Mouse (Mus musculus) midbrain, embryonic 14.5 days (tissue): Measurements from ENCODE around the gene Sept9. TPM values are rescaled to one million over a fixed set of nuclear protein-coding genes. Genes with fewer than 3 reads are reported as not detected.

ENCODE experiments used
- ATAC-seq: fragments of 200-750 bp; cut with Nextera tagmentation; 2 replicates; pipeline ENCODE4 v1.8.0; 2017; ENCODE audit warnings: moderate number of reproducible peaks, moderate library complexity; ENCODE audit not compliant: low FRiP score, low TSS enrichment
- DNase-seq: peaks from one replicate; pipeline ENCODE4 v3.0.0-alpha.2; 2015
- H3K27ac ChIP-seq: fragments of 300-500 bp; sonication (generic); replicated peaks from 2 replicates; pipeline ENCODE4 v1.5.1; 2014; ENCODE audit warnings: mild to moderate bottlenecking, low read depth, low read length, moderate library complexity
- H3K27me3 ChIP-seq: fragments of 300-500 bp; sonication (generic); 2 replicates; pipeline ENCODE4 v1.6.1; 2014; ENCODE audit warnings: low read length, control low read depth, mixed read lengths; ENCODE audit not compliant: control insufficient read depth, insufficient read depth
- H3K36me3 ChIP-seq: fragments of 300-500 bp; sonication (generic); 2 replicates; pipeline ENCODE4 v1.6.1; 2014; ENCODE audit warnings: low read length, control low read depth; ENCODE audit not compliant: control insufficient read depth, insufficient read depth
- H3K4me1 ChIP-seq: fragments of 300-500 bp; sonication (generic); 2 replicates; pipeline ENCODE4 v1.6.1; 2014; ENCODE audit warnings: mild to moderate bottlenecking, antibody characterized with exemption, low read length, control low read depth; ENCODE audit not compliant: control insufficient read depth, insufficient read depth
- H3K4me2 ChIP-seq: fragments of 300-500 bp; sonication (generic); 2 replicates; pipeline ENCODE4 v1.6.1; 2014; ENCODE audit warnings: mild to moderate bottlenecking, low read length, moderate library complexity
- H3K4me3 ChIP-seq: fragments of 300-500 bp; sonication (generic); replicated peaks from 2 replicates; pipeline ENCODE4 v1.5.1; 2014; ENCODE audit warnings: low read depth, low read length
- H3K9ac ChIP-seq: fragments of 300-500 bp; sonication (generic); replicated peaks from 2 replicates; pipeline ENCODE4 v1.6.1; 2014; ENCODE audit warnings: mild to moderate bottlenecking, low read length, moderate library complexity
- H3K9me3 ChIP-seq: fragments of 300-500 bp; sonication (generic); 2 replicates; pipeline ENCODE4 v1.6.1; 2016; ENCODE audit warnings: low read length, control low read depth, mixed read lengths; ENCODE audit not compliant: control insufficient read depth
- WGBS: fragments of 180-500 bp; shearing (Covaris S2); extraction: QIAGEN DNeasy Blood & Tissue Kit; methylation state at CpG from one replicate; pipeline ENCODE4 v1.1.7; 2014; 5-methylcytosine and 5-hydroxymethylcytosine counted together
- polyA plus RNA-seq: library from polyadenylated mRNA; unstranded; fragments of >200 nt; fragmentation: Nextera tagmentation; extraction: Ambion mirVana; gene quantifications from 2 replicates; pipeline ENCODE4 v1.2.1, GENCODE M21; 2014

Gene Sept9
- polyA plus RNA-seq, 1 experiment from 2014 or later = 97.4 TPM

DNA sequence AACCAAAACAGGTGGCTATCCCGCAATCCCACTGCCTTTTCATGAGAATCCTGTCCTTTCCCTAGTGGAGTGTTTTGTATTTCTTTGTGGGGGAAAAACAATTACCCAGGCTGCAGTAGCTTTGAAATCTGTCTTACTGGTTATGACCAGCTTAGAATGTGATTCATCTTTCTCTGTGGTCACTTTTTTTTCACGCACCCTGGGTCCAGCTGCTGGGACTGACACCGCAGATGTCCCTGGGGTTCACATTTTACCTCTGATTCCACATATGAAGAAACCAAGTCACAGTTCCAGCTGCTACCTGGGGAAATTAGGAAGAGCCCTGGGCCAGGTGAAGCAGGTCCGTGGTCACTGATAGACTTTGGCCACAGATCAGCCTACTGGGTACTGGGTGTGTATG, 194.3 kb downstream of the Sept9 start:
- no peaks in the 10 kb centered on the region for H3K36me3 ChIP-seq
- no peak overlapping the region; the same call in 1 of the 2 replicates for H3K4me3 ChIP-seq
- peaks cover 29% of the 10 kb centered on the region for H3K4me1 ChIP-seq
- peak overlapping the region; percentile 74 for H3K4me2 ChIP-seq
- no peaks in the 10 kb centered on the region for H3K9me3 ChIP-seq
- H3K27ac ChIP-seq = peak overlapping the region; percentile 81
- 0 out of 2 replicates have a peak overlapping the region, but pooled peaks have one; percentile 2 for H3K9ac ChIP-seq
- H3K27me3 ChIP-seq = no peaks in the 10 kb centered on the region
- DNase-seq = no peak
- no peak for ATAC-seq
- 60% methylated on average over 4 of the region's 4 CpGs for WGBS

DNA sequence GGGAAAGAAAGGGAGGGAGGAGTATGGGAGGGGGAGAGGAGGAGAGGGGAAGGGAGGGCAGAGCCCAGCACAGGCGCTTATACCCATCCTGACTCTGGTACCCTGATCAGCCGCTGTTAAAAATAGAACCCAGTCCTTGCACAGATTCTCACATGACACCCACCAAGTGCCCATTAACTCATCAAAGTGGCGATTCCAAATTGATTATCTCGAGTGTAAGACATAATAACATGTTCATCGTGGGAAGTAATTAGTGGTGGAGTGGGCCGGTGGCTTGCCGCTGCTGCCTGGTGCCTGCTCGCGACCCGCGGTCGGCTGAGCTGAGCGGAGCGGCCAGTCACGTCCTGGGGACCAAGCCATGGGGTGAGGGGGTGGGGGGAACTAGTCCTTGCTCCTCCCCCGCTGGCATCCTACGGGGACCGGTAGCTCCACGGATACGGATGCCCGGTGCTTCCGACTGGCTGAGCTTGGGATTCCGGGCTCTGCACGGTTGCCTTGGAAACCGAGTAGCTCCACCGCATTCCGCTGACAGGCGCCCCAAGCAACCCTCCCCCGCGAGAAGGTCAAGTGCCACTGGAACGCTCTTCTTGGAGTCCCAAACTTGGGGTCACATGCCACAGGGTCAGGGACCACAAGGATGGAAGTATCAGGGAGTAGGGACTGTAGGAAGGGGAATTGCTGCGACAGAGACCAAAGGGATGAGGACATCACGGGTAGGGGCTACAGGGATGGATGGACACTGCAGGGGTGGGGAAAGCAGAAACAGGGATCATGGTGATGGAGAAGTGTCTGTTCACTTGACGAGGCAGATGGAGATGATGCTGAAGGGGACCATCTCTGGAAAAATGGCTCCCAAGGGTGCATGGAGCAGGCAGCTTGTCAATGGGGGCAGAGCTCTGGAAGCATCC, 195.0 kb downstream of the Sept9 start:
- peak; percentile 75; the same call in 1 of the 2 replicates for ATAC-seq
- H3K4me3 ChIP-seq = peak overlapping the region; percentile 34
- H3K4me2 ChIP-seq = peak overlapping the region; percentile 74
- WGBS = under 1% methylated on average over 34 of the region's 34 CpGs
- H3K4me1 ChIP-seq = peaks cover 30% of the 10 kb centered on the region
- H3K9ac ChIP-seq = peak overlapping the region; percentile 59
- H3K27ac ChIP-seq = peak overlapping the region; percentile 81
- no peaks in the 10 kb centered on the region for H3K27me3 ChIP-seq
- peak; percentile 86 for DNase-seq
- H3K9me3 ChIP-seq = no peaks in the 10 kb centered on the region
- H3K36me3 ChIP-seq = no peaks in the 10 kb centered on the region

DNA sequence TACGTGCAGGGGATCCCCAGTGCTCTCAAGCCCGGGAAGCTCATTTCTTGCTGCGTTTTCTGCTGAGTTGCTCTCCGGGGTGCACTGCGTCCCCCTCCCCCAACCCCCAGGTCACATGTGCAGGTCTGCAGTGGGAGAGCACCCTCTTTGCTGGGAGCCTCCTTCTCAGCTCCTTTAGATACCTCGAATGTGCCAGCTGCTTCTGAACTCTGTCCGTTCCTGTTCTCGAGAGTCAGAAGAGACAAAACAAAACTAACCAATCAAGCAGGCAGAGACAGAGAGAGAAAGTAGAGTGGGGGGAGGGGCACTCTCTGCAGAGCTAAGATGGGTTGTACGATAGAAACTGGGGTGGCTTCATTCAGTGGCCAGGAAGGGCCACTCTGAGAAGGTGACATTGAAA, 195.8 kb downstream of the Sept9 start:
- Histone ChIP-seq H3K9ac (peak overlapping the region; percentile 59; the same call in 1 of the 2 replicates), H3K4me1 (peaks cover 31% of the 10 kb centered on the region)

GRCm38 (mm10) chr11:117396929-117397328, 197.5 kb downstream of the Sept9 start:
- no peak for ATAC-seq
- Histone ChIP-seq H3K27me3 (no peaks in the 10 kb centered on the region), H3K4me3 (no peak overlapping the region), H3K4me1 (peaks cover 33% of the 10 kb centered on the region), H3K36me3 (no peaks in the 10 kb centered on the region), H3K9ac (no peak overlapping the region), H3K4me2 (no peak overlapping the region), H3K27ac (no peak overlapping the region), H3K9me3 (no peaks in the 10 kb centered on the region)
- no peak for DNase-seq
- WGBS = 81% methylated on average over 3 of the region's 3 CpGs

More for the DNA sequence above, 195.8 kb downstream of the Sept9 start:
- peak; percentile 60 for DNase-seq
- Histone ChIP-seq H3K4me3 (no peak overlapping the region), H3K27me3 (no peaks in the 10 kb centered on the region), H3K27ac (peak overlapping the region; percentile 81), H3K36me3 (no peaks in the 10 kb centered on the region), H3K4me2 (peak overlapping the region; percentile 74), H3K9me3 (no peaks in the 10 kb centered on the region)
- ATAC-seq = no peak
- 3% methylated on average over 9 of the region's 9 CpGs for WGBS

GRCm38 (mm10) chr11:117397755-117398154, 198.3 kb downstream of the Sept9 start:
- no peak overlapping the region for H3K4me2 ChIP-seq
- peak overlapping the region; percentile 26; the same call in 1 of the 2 replicates for H3K27ac ChIP-seq
- DNase-seq (peak; percentile 73), ATAC-seq (no peak)
- 33% methylated on average over 4 of the region's 4 CpGs for WGBS
- H3K9ac ChIP-seq = no peak overlapping the region
- no peaks in the 10 kb centered on the region for H3K27me3 ChIP-seq
- H3K4me3 ChIP-seq = no peak overlapping the region
- no peaks in the 10 kb centered on the region for H3K9me3 ChIP-seq
- no peaks in the 10 kb centered on the region for H3K36me3 ChIP-seq
- H3K4me1 ChIP-seq = peaks cover 33% of the 10 kb centered on the region

- no peak overlapping the region for H3K4me2 ChIP-seq
- peak overlapping the region; percentile 26; the same call in 1 of the 2 replicates for H3K27ac ChIP-seq
- H3K36me3 ChIP-seq = no peaks in the 10 kb centered on the region
- H3K9me3 ChIP-seq = no peaks in the 10 kb centered on the region
- peaks cover 33% of the 10 kb centered on the region for H3K4me1 ChIP-seq
- H3K27me3 ChIP-seq = no peaks in the 10 kb centered on the region
- 55% methylated on average over 7 of the region's 7 CpGs for WGBS
- DNase-seq = no peak
- H3K4me3 ChIP-seq = no peak overlapping the region
- ATAC-seq = no peak
- no peak overlapping the region for H3K9ac ChIP-seq
Measured at GRCm38 (mm10) chr11:117398191-117398590, 198.7 kb downstream of the Sept9 start.

DNA sequence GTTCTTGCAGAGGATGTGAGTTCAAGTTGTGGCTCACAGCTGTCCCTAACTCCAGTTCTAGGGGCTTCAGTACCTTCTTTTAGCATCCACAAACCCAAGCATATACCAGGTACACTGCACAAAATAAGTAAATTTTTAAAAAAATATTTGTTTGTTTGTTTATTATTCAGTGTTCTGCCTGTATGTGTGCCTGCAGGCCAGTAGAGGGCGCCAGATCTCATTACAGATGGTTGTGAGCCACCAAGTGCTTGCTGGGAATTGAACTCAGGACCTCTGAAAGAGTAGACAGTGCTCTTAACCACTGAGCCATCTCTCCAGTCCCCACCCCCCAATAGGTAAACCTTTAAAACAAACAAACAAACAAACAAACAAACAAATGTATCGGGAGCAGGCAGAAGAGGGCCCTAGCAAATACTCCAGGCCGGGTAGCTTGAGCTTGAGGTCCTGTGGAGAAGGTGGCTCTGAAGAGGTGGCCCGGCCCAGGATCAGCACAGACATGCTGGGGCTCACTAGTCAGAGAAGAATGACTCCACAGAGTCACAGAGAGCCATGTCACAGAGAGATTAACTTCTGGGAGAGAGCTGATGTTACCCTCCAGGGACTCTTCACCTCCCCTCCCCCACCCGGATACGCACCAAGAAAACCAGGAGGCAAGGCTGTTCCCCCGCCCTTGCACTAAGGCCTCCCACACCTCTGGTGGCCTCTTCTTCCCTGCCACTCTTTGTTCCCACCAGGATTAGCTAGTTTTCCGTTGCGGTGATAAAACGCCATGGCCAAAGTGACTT, 202.3 kb downstream of the Sept9 start:
- no peaks in the 10 kb centered on the region for H3K9me3 ChIP-seq
- H3K4me2 ChIP-seq = no peak overlapping the region
- no peak overlapping the region for H3K9ac ChIP-seq
- DNase-seq = no peak
- no peak for ATAC-seq
- no peaks in the 10 kb centered on the region for H3K36me3 ChIP-seq
- WGBS = 85% methylated on average over 10 of the region's 10 CpGs
- no peak overlapping the region for H3K4me3 ChIP-seq
- H3K4me1 ChIP-seq = peaks cover 34% of the 10 kb centered on the region
- no peaks in the 10 kb centered on the region for H3K27me3 ChIP-seq
- H3K27ac ChIP-seq = no peak overlapping the region

DNA sequence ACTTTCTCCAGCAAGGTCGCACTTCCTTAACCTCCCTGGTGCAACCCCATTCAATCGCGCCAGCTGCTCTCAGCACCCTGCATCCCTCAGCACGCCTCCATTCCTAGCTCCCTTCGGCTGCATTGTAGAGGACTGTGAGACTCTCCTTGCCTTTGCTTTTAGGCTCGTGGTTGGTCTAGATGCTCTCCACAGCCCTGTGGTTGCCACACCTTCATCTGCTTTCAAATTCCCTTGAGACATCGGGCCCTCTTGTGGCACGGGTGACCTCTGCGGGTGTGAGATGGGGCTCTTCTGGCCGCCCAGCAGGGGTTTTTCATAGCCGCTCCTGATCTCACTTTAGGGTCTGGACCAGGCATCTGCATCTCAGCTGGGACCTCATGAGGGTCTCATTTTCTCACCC, 203.1 kb downstream of the Sept9 start:
- H3K36me3 ChIP-seq = no peaks in the 10 kb centered on the region
- no peaks in the 10 kb centered on the region for H3K27me3 ChIP-seq
- no peak overlapping the region for H3K9ac ChIP-seq
- 89% methylated on average over 11 of the region's 11 CpGs for WGBS
- no peaks in the 10 kb centered on the region for H3K9me3 ChIP-seq
- ATAC-seq (no peak), DNase-seq (no peak)
- peaks cover 41% of the 10 kb centered on the region for H3K4me1 ChIP-seq
- H3K4me2 ChIP-seq = no peak overlapping the region
- no peak overlapping the region for H3K27ac ChIP-seq
- H3K4me3 ChIP-seq = no peak overlapping the region
